Comparison of ENCODE assay signal across 19 mouse cellular contexts in genomic region chr3:149068821-149069220, GRCm38 (mm10).
A peak's percentile ranks its signal among the peaks of the same experiment; 100 is the strongest.
DNase-seq lines count a peak whose midpoint lies in the region; ATAC-seq and TF ChIP-seq lines count a peak whose summit lies in the region.
"Had no signal": no experiment of that assay in that cellular context is flagged by ENCODE, and none has a peak within 500 bp of the region (broad histone marks: within the 10 kb centered on the region; RNA-seq: fewer than 3 reads in every experiment).

No protein-coding gene starts in this region.

- no peaks in the 10 kb centered on the region for H3K27me3 ChIP-seq in forebrain, embryonic 12.5 days
- H3K27me3 ChIP-seq in forebrain, embryonic 11.5 days (ENCODE audit: control insufficient read depth, insufficient read depth, low read length), result no peaks in the 10 kb centered on the region
- H3K27me3 ChIP-seq in midbrain, embryonic 14.5 days (ENCODE audit: control insufficient read depth, insufficient read depth, low read length), result no peaks in the 10 kb centered on the region
- no peaks in the 10 kb centered on the region for H3K27me3 ChIP-seq in midbrain, embryonic 11.5 days (ENCODE audit: control insufficient read depth, insufficient read depth, low read length)
- no peaks in the 10 kb centered on the region for H3K27me3 ChIP-seq in hindbrain, postnatal 0 days (ENCODE audit: insufficient read depth, low read length)
- no peaks in the 10 kb centered on the region for H3K27me3 ChIP-seq in neural tube, embryonic 15.5 days (replicated peaks)
- H3K27me3 ChIP-seq: liver, embryonic 15.5 days; midbrain, embryonic 12.5 days; Patski had no signal

- no peaks in the 10 kb centered on the region for H3K36me3 ChIP-seq in forebrain, embryonic 12.5 days (replicated peaks)
- H3K36me3 ChIP-seq in forebrain, embryonic 11.5 days (ENCODE audit: control insufficient read depth, insufficient read depth, low read length), result no peaks in the 10 kb centered on the region
- no peaks in the 10 kb centered on the region for H3K36me3 ChIP-seq in midbrain, embryonic 14.5 days (ENCODE audit: control insufficient read depth, insufficient read depth, low read length)
- no peaks in the 10 kb centered on the region for H3K36me3 ChIP-seq in midbrain, embryonic 11.5 days (ENCODE audit: control insufficient read depth, insufficient read depth, low read length)
- no peaks in the 10 kb centered on the region for H3K36me3 ChIP-seq in hindbrain, postnatal 0 days (ENCODE audit: insufficient read depth, low read length)
- no peaks in the 10 kb centered on the region for H3K36me3 ChIP-seq in neural tube, embryonic 15.5 days
- H3K36me3 ChIP-seq: heart, embryonic 10.5 days; liver, embryonic 15.5 days; midbrain, embryonic 12.5 days had no signal

- H3K4me3 ChIP-seq in forebrain, embryonic 12.5 days (replicated peaks), result no peak overlapping the region
- no peak overlapping the region for H3K4me3 ChIP-seq in forebrain, embryonic 11.5 days (ENCODE audit: low read depth, low read length)
- no peak overlapping the region for H3K4me3 ChIP-seq in midbrain, embryonic 14.5 days (replicated peaks; ENCODE audit: low read depth, low read length)
- H3K4me3 ChIP-seq in midbrain, embryonic 11.5 days (ENCODE audit: low read depth, low read length), result no peak overlapping the region
- no peak overlapping the region for H3K4me3 ChIP-seq in hindbrain, postnatal 0 days (ENCODE audit: low read length)
- no peak overlapping the region for H3K4me3 ChIP-seq in neural tube, embryonic 15.5 days (replicated peaks)
- H3K4me3 ChIP-seq: heart, embryonic 10.5 days; liver, embryonic 15.5 days; midbrain, embryonic 12.5 days had no signal

- 0 out of 2 replicates have a peak, but pooled peaks cover 3% of the 10 kb centered on the region for H3K4me1 ChIP-seq in forebrain, embryonic 12.5 days
- no peaks in the 10 kb centered on the region for H3K4me1 ChIP-seq in forebrain, embryonic 11.5 days (replicated peaks; ENCODE audit: control insufficient read depth, insufficient read depth, low read length)
- H3K4me1 ChIP-seq in midbrain, embryonic 14.5 days (ENCODE audit: control insufficient read depth, insufficient read depth, low read length), result no peaks in the 10 kb centered on the region
- no peaks in the 10 kb centered on the region for H3K4me1 ChIP-seq in midbrain, embryonic 11.5 days (ENCODE audit: control insufficient read depth, insufficient read depth, low read length)
- H3K4me1 ChIP-seq in hindbrain, postnatal 0 days (ENCODE audit: insufficient read depth, low read length), result no peaks in the 10 kb centered on the region
- H3K4me1 ChIP-seq in neural tube, embryonic 15.5 days, result no peaks in the 10 kb centered on the region
- H3K4me1 ChIP-seq: liver, embryonic 15.5 days had no signal

- H3K4me2 ChIP-seq in forebrain, embryonic 12.5 days, result no peak overlapping the region
- H3K4me2 ChIP-seq in forebrain, embryonic 11.5 days (ENCODE audit: low read depth, low read length, severe bottlenecking), result no peak overlapping the region
- peak overlapping the region; percentile 9; the same call in 1 of the 2 replicates for H3K4me2 ChIP-seq in midbrain, embryonic 14.5 days (ENCODE audit: low read length)
- H3K4me2 ChIP-seq in midbrain, embryonic 11.5 days, result no peak overlapping the region
- H3K4me2 ChIP-seq in hindbrain, postnatal 0 days (ENCODE audit: low read depth, low read length), result peak overlapping the region; percentile 28
- H3K4me2 ChIP-seq in neural tube, embryonic 15.5 days, result peak overlapping the region; percentile 29; the same call in 1 of the 2 replicates
- H3K4me2 ChIP-seq: liver, embryonic 15.5 days; midbrain, embryonic 12.5 days had no signal

- H3K9ac ChIP-seq in forebrain, embryonic 12.5 days, result no peak overlapping the region
- no peak overlapping the region for H3K9ac ChIP-seq in forebrain, embryonic 11.5 days (ENCODE audit: low read length)
- no peak overlapping the region for H3K9ac ChIP-seq in midbrain, embryonic 14.5 days (replicated peaks; ENCODE audit: low read length)
- H3K9ac ChIP-seq in midbrain, embryonic 11.5 days (ENCODE audit: low read length), result no peak overlapping the region
- no peak overlapping the region for H3K9ac ChIP-seq in hindbrain, postnatal 0 days (replicated peaks; ENCODE audit: low read length)
- H3K9ac ChIP-seq in neural tube, embryonic 15.5 days (replicated peaks), result no peak overlapping the region
- H3K9ac ChIP-seq: liver, embryonic 15.5 days; midbrain, embryonic 12.5 days had no signal

- H3K9me3 ChIP-seq in forebrain, embryonic 12.5 days, result no peaks in the 10 kb centered on the region
- H3K9me3 ChIP-seq in forebrain, embryonic 11.5 days (ENCODE audit: control insufficient read depth, low read length), result no peaks in the 10 kb centered on the region
- no peaks in the 10 kb centered on the region for H3K9me3 ChIP-seq in midbrain, embryonic 14.5 days (ENCODE audit: control insufficient read depth, low read length)
- H3K9me3 ChIP-seq in midbrain, embryonic 11.5 days (ENCODE audit: control insufficient read depth, low read length), result no peaks in the 10 kb centered on the region
- H3K9me3 ChIP-seq in hindbrain, postnatal 0 days (ENCODE audit: low read length), result no peaks in the 10 kb centered on the region
- H3K9me3 ChIP-seq in neural tube, embryonic 15.5 days (replicated peaks), result no peaks in the 10 kb centered on the region
- H3K9me3 ChIP-seq: heart, embryonic 10.5 days; liver, embryonic 15.5 days; midbrain, embryonic 12.5 days had no signal

- no peak overlapping the region for H3K27ac ChIP-seq in forebrain, embryonic 12.5 days
- H3K27ac ChIP-seq in forebrain, embryonic 11.5 days (ENCODE audit: low read depth, low read length), result no peak overlapping the region
- no peak overlapping the region for H3K27ac ChIP-seq in midbrain, embryonic 14.5 days (replicated peaks; ENCODE audit: low read depth, low read length)
- H3K27ac ChIP-seq in midbrain, embryonic 11.5 days (ENCODE audit: low read depth, low read length), result no peak overlapping the region
- no peak overlapping the region for H3K27ac ChIP-seq in hindbrain, postnatal 0 days
- H3K27ac ChIP-seq in neural tube, embryonic 15.5 days (replicated peaks), result no peak overlapping the region
- H3K27ac ChIP-seq: heart, embryonic 10.5 days; liver, embryonic 15.5 days; macrophage; midbrain, embryonic 12.5 days had no signal

- TF ChIP-seq CTCF in hindbrain, postnatal 0 days (IDR thresholded peaks at IDR 0.05; ENCODE audit: low read depth), result no peak

- peak; percentile 67; the same call in 1 of the 2 replicates for ATAC-seq in forebrain, embryonic 12.5 days (ENCODE audit: low FRiP score)
- no peak for ATAC-seq in forebrain, embryonic 11.5 days (replicated peaks; ENCODE audit: low FRiP score)
- ATAC-seq in midbrain, embryonic 14.5 days (ENCODE audit: low FRiP score, low TSS enrichment), result peak; percentile 24; the same call in 1 of the 2 replicates
- no peak for ATAC-seq in midbrain, embryonic 11.5 days (ENCODE audit: low FRiP score)
- ATAC-seq in hindbrain, postnatal 0 days, result 0 out of 2 replicates have a peak, but pooled peaks have one; percentile 58
- ATAC-seq in neural tube, embryonic 15.5 days (ENCODE audit: low FRiP score), result peak; percentile 86
- ATAC-seq: CD4-positive, CD25-positive, alpha-beta regulatory T cell, adult 4 months; Patski had no signal

- DNase-seq in forebrain, embryonic 11.5 days (ENCODE audit: low spot score), result no peak
- DNase-seq in midbrain, embryonic 14.5 days, result no peak
- no peak for DNase-seq in midbrain, embryonic 11.5 days (ENCODE audit: low spot score, missing footprints)
- DNase-seq in hindbrain, postnatal 0 days (ENCODE audit: low spot score), result peak; percentile 23
- no peak for DNase-seq in cerebellum, adult 8-10 months
- DNase-seq in spleen, postnatal 36 days (ENCODE audit: low spot score in 2 of 2), result no peak
- DNase-seq: adrenal gland, adult 8-10 months; cerebellum, postnatal 10 days; kidney, adult 11 months; retina, postnatal 1 day; thymus, postnatal 25 days had no signal

- 64% methylated on average over 7 of the region's 7 CpGs for WGBS in forebrain, embryonic 12.5 days
- WGBS in forebrain, embryonic 11.5 days, result 78% methylated on average over 7 of the region's 7 CpGs
- 54% methylated on average over 7 of the region's 7 CpGs for WGBS in midbrain, embryonic 14.5 days
- WGBS in midbrain, embryonic 11.5 days, result 84% methylated on average over 7 of the region's 7 CpGs
- 50% methylated on average over 7 of the region's 7 CpGs for WGBS in hindbrain, postnatal 0 days
- WGBS in neural tube, embryonic 15.5 days, result 38% methylated on average over 7 of the region's 7 CpGs

Comparison
In these comparisons a context has a peak if more than half of its experiments do, and no peak if none do; other contexts are left out.
1. ATAC-seq: peak in forebrain, embryonic 12.5 days (single experiment), midbrain, embryonic 14.5 days (single experiment), hindbrain, postnatal 0 days (single experiment) and neural tube, embryonic 15.5 days (single experiment); none in forebrain, embryonic 11.5 days (single experiment) and midbrain, embryonic 11.5 days (single experiment).
2. H3K4me2 ChIP-seq: peak in midbrain, embryonic 14.5 days (single experiment), hindbrain, postnatal 0 days (single experiment) and neural tube, embryonic 15.5 days (single experiment); none in forebrain, embryonic 12.5 days (single experiment), forebrain, embryonic 11.5 days (single experiment) and midbrain, embryonic 11.5 days (single experiment).